Mouse (Mus musculus): ENCODE measurements around the gene Cstb. TPM values are rescaled to one million over a fixed set of nuclear protein-coding genes. Genes with fewer than 3 reads are reported as not detected.

The Cstb gene
- polyA plus RNA-seq, 1 experiment from 2014 or later: 114 TPM

GRCm38 (mm10) chr10:78418791-78419190, 6.7 kb upstream of the Cstb start:
- no peaks in the 10 kb centered on the region for H3K4me1 ChIP-seq (replicated peaks)
- no peak for ATAC-seq (replicated peaks; ENCODE audit: insufficient number of reproducible peaks, insufficient read depth, low FRiP score, low read depth)
- 74% methylated on average over 2 of the region's 2 CpGs for WGBS
- no peak overlapping the region for H3K4me3 ChIP-seq
- no peak overlapping the region for H3K27ac ChIP-seq
- H3K27me3 ChIP-seq: no peaks in the 10 kb centered on the region
- H3K9me3 ChIP-seq (replicated peaks): no peaks in the 10 kb centered on the region
- H3K4me2 ChIP-seq: no peak overlapping the region
- H3K36me3 ChIP-seq: no peaks in the 10 kb centered on the region
- H3K9ac ChIP-seq: no peak overlapping the region

- Histone ChIP-seq H3K4me3 (no peak overlapping the region), H3K27ac (no peak overlapping the region), H3K4me1 (replicated peaks) (peaks cover 6% of the 10 kb centered on the region), H3K9ac (no peak overlapping the region), H3K27me3 (no peaks in the 10 kb centered on the region), H3K9me3 (replicated peaks) (no peaks in the 10 kb centered on the region), H3K36me3 (no peaks in the 10 kb centered on the region), H3K4me2 (no peak overlapping the region)
- no peak for ATAC-seq (replicated peaks; ENCODE audit: insufficient number of reproducible peaks, insufficient read depth, low FRiP score, low read depth)
- WGBS: 82% methylated on average over 2 of the region's 2 CpGs
Measured at GRCm38 (mm10) chr10:78420929-78421328, 4.5 kb upstream of the Cstb start.

GRCm38 (mm10) chr10:78422614-78423013, 2.9 kb upstream of the Cstb start:
- Histone ChIP-seq H3K4me2 (no peak overlapping the region), H3K9me3 (replicated peaks) (no peaks in the 10 kb centered on the region), H3K4me1 (replicated peaks) (peaks cover 6% of the 10 kb centered on the region), H3K27ac (no peak overlapping the region), H3K36me3 (peaks cover 2% of the 10 kb centered on the region; the same call in 1 of the 2 replicates), H3K4me3 (no peak overlapping the region), H3K9ac (no peak overlapping the region), H3K27me3 (no peaks in the 10 kb centered on the region)
- ATAC-seq (replicated peaks; ENCODE audit: insufficient number of reproducible peaks, insufficient read depth, low FRiP score, low read depth): no peak
- 78% methylated on average over 3 of the region's 3 CpGs for WGBS

GRCm38 (mm10) chr10:78426117-78426735, 757 bp downstream of the Cstb start:
- Histone ChIP-seq H3K4me3 (peak overlapping the region; percentile 78), H3K4me2 (peak overlapping the region; percentile 87), H3K4me1 (replicated peaks) (peaks cover 6% of the 10 kb centered on the region), H3K27ac (peak overlapping the region; percentile 71), H3K27me3 (no peaks in the 10 kb centered on the region), H3K36me3 (peaks cover 13% of the 10 kb centered on the region), H3K9ac (peak overlapping the region; percentile 78), H3K9me3 (replicated peaks) (no peaks in the 10 kb centered on the region)
- no peak for ATAC-seq (replicated peaks; ENCODE audit: insufficient number of reproducible peaks, insufficient read depth, low FRiP score, low read depth)
- WGBS: 41% methylated on average over 6 of the region's 6 CpGs

GRCm38 (mm10) chr10:78428070-78428469, 2.6 kb downstream of the Cstb start:
- H3K9ac ChIP-seq: no peak overlapping the region
- WGBS: 93% methylated on average over 11 of the region's 11 CpGs

GRCm38 (mm10) chr10:78429180-78429579, 3.7 kb downstream of the Cstb start:
- H3K27ac ChIP-seq: no peak overlapping the region
- H3K4me1 ChIP-seq (replicated peaks): peaks cover 6% of the 10 kb centered on the region
- peaks cover 13% of the 10 kb centered on the region for H3K36me3 ChIP-seq
- H3K4me3 ChIP-seq: no peak overlapping the region
- no peak for ATAC-seq (replicated peaks; ENCODE audit: insufficient number of reproducible peaks, insufficient read depth, low FRiP score, low read depth)
- H3K27me3 ChIP-seq: no peaks in the 10 kb centered on the region
- H3K9me3 ChIP-seq (replicated peaks): no peaks in the 10 kb centered on the region
- H3K9ac ChIP-seq: no peak overlapping the region
- H3K4me2 ChIP-seq: no peak overlapping the region
- 80% methylated on average over 5 of the region's 5 CpGs for WGBS

More at GRCm38 (mm10) chr10:78428070-78428469, 2.6 kb downstream of the Cstb start:
- Histone ChIP-seq H3K4me3 (no peak overlapping the region), H3K27ac (no peak overlapping the region), H3K36me3 (peaks cover 13% of the 10 kb centered on the region), H3K4me1 (replicated peaks) (peaks cover 6% of the 10 kb centered on the region), H3K9me3 (replicated peaks) (no peaks in the 10 kb centered on the region), H3K4me2 (no peak overlapping the region), H3K27me3 (no peaks in the 10 kb centered on the region)
- no peak for ATAC-seq (replicated peaks; ENCODE audit: insufficient number of reproducible peaks, insufficient read depth, low FRiP score, low read depth)

GRCm38 (mm10) chr10:78429776-78430175, 4.3 kb downstream of the Cstb start:
- Histone ChIP-seq H3K36me3 (peaks cover 13% of the 10 kb centered on the region), H3K27me3 (no peaks in the 10 kb centered on the region), H3K4me2 (no peak overlapping the region), H3K4me3 (no peak overlapping the region), H3K27ac (no peak overlapping the region), H3K4me1 (replicated peaks) (peaks cover 6% of the 10 kb centered on the region), H3K9ac (no peak overlapping the region), H3K9me3 (replicated peaks) (no peaks in the 10 kb centered on the region)
- 80% methylated on average over 2 of the region's 2 CpGs for WGBS
- no peak for ATAC-seq (replicated peaks; ENCODE audit: insufficient number of reproducible peaks, insufficient read depth, low FRiP score, low read depth)

- 66% methylated on average over 3 of the region's 3 CpGs for WGBS
- H3K9ac ChIP-seq: no peak overlapping the region
Measured at GRCm38 (mm10) chr10:78432853-78433252, 7.4 kb downstream of the Cstb start.

GRCm38 (mm10) chr10:78438094-78438493, 12.6 kb downstream of the Cstb start:
- no peak overlapping the region for H3K4me2 ChIP-seq
- H3K36me3 ChIP-seq: peaks cover 6% of the 10 kb centered on the region; the same call in 1 of the 2 replicates
- no peak overlapping the region for H3K4me3 ChIP-seq
- 10% methylated on average over 5 of the region's 5 CpGs for WGBS
- no peaks in the 10 kb centered on the region for H3K4me1 ChIP-seq (replicated peaks)
- no peak for ATAC-seq (replicated peaks; ENCODE audit: insufficient number of reproducible peaks, insufficient read depth, low FRiP score, low read depth)
- H3K9me3 ChIP-seq (replicated peaks): no peaks in the 10 kb centered on the region
- no peak overlapping the region for H3K27ac ChIP-seq
- H3K9ac ChIP-seq: no peak overlapping the region
- H3K27me3 ChIP-seq: no peaks in the 10 kb centered on the region

More at GRCm38 (mm10) chr10:78432853-78433252, 7.4 kb downstream of the Cstb start:
- no peak for ATAC-seq (replicated peaks; ENCODE audit: insufficient number of reproducible peaks, insufficient read depth, low FRiP score, low read depth)
- Histone ChIP-seq H3K36me3 (peaks cover 9% of the 10 kb centered on the region), H3K27ac (no peak overlapping the region), H3K4me3 (no peak overlapping the region), H3K27me3 (no peaks in the 10 kb centered on the region), H3K9me3 (replicated peaks) (no peaks in the 10 kb centered on the region), H3K4me2 (no peak overlapping the region), H3K4me1 (replicated peaks) (no peaks in the 10 kb centered on the region)

GRCm38 (mm10) chr10:78439550-78439949, 14.1 kb downstream of the Cstb start:
- Histone ChIP-seq H3K27me3 (no peaks in the 10 kb centered on the region), H3K4me1 (replicated peaks) (no peaks in the 10 kb centered on the region), H3K27ac (no peak overlapping the region), H3K4me3 (no peak overlapping the region), H3K4me2 (no peak overlapping the region), H3K36me3 (peaks cover 9% of the 10 kb centered on the region; the same call in 1 of the 2 replicates), H3K9me3 (replicated peaks) (no peaks in the 10 kb centered on the region), H3K9ac (no peak overlapping the region)
- WGBS: 65% methylated on average over 5 of the region's 5 CpGs
- no peak for ATAC-seq (replicated peaks; ENCODE audit: insufficient number of reproducible peaks, insufficient read depth, low FRiP score, low read depth)

GRCm38 (mm10) chr10:78439990-78440389, 14.5 kb downstream of the Cstb start:
- Histone ChIP-seq H3K36me3 (peaks cover 9% of the 10 kb centered on the region; the same call in 1 of the 2 replicates), H3K9me3 (replicated peaks) (no peaks in the 10 kb centered on the region), H3K4me1 (replicated peaks) (no peaks in the 10 kb centered on the region), H3K27me3 (no peaks in the 10 kb centered on the region), H3K4me3 (no peak overlapping the region), H3K9ac (no peak overlapping the region), H3K4me2 (no peak overlapping the region), H3K27ac (no peak overlapping the region)
- WGBS: 76% methylated on average over 7 of the region's 7 CpGs
- no peak for ATAC-seq (replicated peaks; ENCODE audit: insufficient number of reproducible peaks, insufficient read depth, low FRiP score, low read depth)

- Histone ChIP-seq H3K27me3 (no peaks in the 10 kb centered on the region), H3K9ac (no peak overlapping the region), H3K9me3 (replicated peaks) (no peaks in the 10 kb centered on the region), H3K4me1 (replicated peaks) (no peaks in the 10 kb centered on the region), H3K4me2 (no peak overlapping the region), H3K36me3 (peaks cover 9% of the 10 kb centered on the region; the same call in 1 of the 2 replicates), H3K4me3 (no peak overlapping the region), H3K27ac (no peak overlapping the region)
- 72% methylated on average over 9 of the region's 9 CpGs for WGBS
- ATAC-seq (replicated peaks; ENCODE audit: insufficient number of reproducible peaks, insufficient read depth, low FRiP score, low read depth): no peak
Measured at GRCm38 (mm10) chr10:78440812-78441211, 15.3 kb downstream of the Cstb start.
